Mouse (Mus musculus): ENCODE results near the gene Tfap4. TPM values are rescaled to one million over a fixed set of nuclear protein-coding genes. Genes with fewer than 3 reads are reported as not detected.

Tfap4 gene
- polyA plus RNA-seq, 1 experiment from 2014 or later, result 22.6 TPM

GRCm38 (mm10) chr16:4522879-4523278 lies 36.8 kb downstream of the Tfap4 start:
- Histone ChIP-seq H3K4me2 (no peak overlapping the region), H3K9me3 (no peaks in the 10 kb centered on the region), H3K27me3 (no peaks in the 10 kb centered on the region), H3K9ac (no peak overlapping the region), H3K4me1 (peaks cover 11% of the 10 kb centered on the region; the same call in 1 of the 2 replicates), H3K27ac (no peak overlapping the region), H3K36me3 (replicated peaks) (no peaks in the 10 kb centered on the region), H3K4me3 (replicated peaks) (no peak overlapping the region)
- 65% methylated on average over 8 of the region's 8 CpGs for WGBS
- ATAC-seq (ENCODE audit: low FRiP score), result no peak

GRCm38 (mm10) chr16:4521735-4522530 lies 37.7 kb downstream of the Tfap4 start:
- ATAC-seq (ENCODE audit: low FRiP score), result no peak
- no peaks in the 10 kb centered on the region for H3K9me3 ChIP-seq
- peaks cover 11% of the 10 kb centered on the region; the same call in 1 of the 2 replicates for H3K4me1 ChIP-seq
- H3K4me2 ChIP-seq, result no peak overlapping the region
- 73% methylated on average over 5 of the region's 5 CpGs for WGBS
- H3K36me3 ChIP-seq (replicated peaks), result no peaks in the 10 kb centered on the region
- H3K27me3 ChIP-seq, result no peaks in the 10 kb centered on the region
- no peak overlapping the region for H3K4me3 ChIP-seq (replicated peaks)
- no peak overlapping the region for H3K27ac ChIP-seq
- H3K9ac ChIP-seq, result no peak overlapping the region

GRCm38 (mm10) chr16:4521074-4521667 lies 38.5 kb downstream of the Tfap4 start:
- 81% methylated on average over 4 of the region's 4 CpGs for WGBS
- peaks cover 11% of the 10 kb centered on the region; the same call in 1 of the 2 replicates for H3K4me1 ChIP-seq
- no peaks in the 10 kb centered on the region for H3K27me3 ChIP-seq
- no peak overlapping the region for H3K27ac ChIP-seq
- no peaks in the 10 kb centered on the region for H3K9me3 ChIP-seq
- no peak overlapping the region for H3K4me2 ChIP-seq
- no peak overlapping the region for H3K9ac ChIP-seq
- no peaks in the 10 kb centered on the region for H3K36me3 ChIP-seq (replicated peaks)
- no peak for ATAC-seq (ENCODE audit: low FRiP score)
- H3K4me3 ChIP-seq (replicated peaks), result no peak overlapping the region

GRCm38 (mm10) chr16:4520673-4521072 lies 39.0 kb downstream of the Tfap4 start:
- ATAC-seq (ENCODE audit: low FRiP score), result no peak
- Histone ChIP-seq H3K9me3 (no peaks in the 10 kb centered on the region), H3K27ac (no peak overlapping the region), H3K36me3 (replicated peaks) (no peaks in the 10 kb centered on the region), H3K27me3 (no peaks in the 10 kb centered on the region), H3K4me1 (peaks cover 11% of the 10 kb centered on the region; the same call in 1 of the 2 replicates), H3K4me2 (no peak overlapping the region), H3K4me3 (replicated peaks) (no peak overlapping the region), H3K9ac (no peak overlapping the region)
- WGBS, result 78% methylated on average over 8 of the region's 8 CpGs

- Histone ChIP-seq H3K4me2 (no peak overlapping the region), H3K9me3 (no peaks in the 10 kb centered on the region), H3K4me1 (peaks cover 11% of the 10 kb centered on the region; the same call in 1 of the 2 replicates), H3K9ac (no peak overlapping the region), H3K27ac (no peak overlapping the region), H3K27me3 (no peaks in the 10 kb centered on the region), H3K36me3 (replicated peaks) (no peaks in the 10 kb centered on the region), H3K4me3 (replicated peaks) (no peak overlapping the region)
- 98% methylated on average over 2 of the region's 2 CpGs for WGBS
- no peak for ATAC-seq (ENCODE audit: low FRiP score)
Measured at GRCm38 (mm10) chr16:4519825-4520224, 39.8 kb downstream of the Tfap4 start.

- Histone ChIP-seq H3K4me1 (peaks cover 11% of the 10 kb centered on the region; the same call in 1 of the 2 replicates), H3K4me2 (no peak overlapping the region)
Measured at GRCm38 (mm10) chr16:4519157-4519556, 40.5 kb downstream of the Tfap4 start.

GRCm38 (mm10) chr16:4517906-4518305 lies 41.7 kb downstream of the Tfap4 start:
- Histone ChIP-seq H3K36me3 (replicated peaks) (no peaks in the 10 kb centered on the region), H3K9ac (no peak overlapping the region), H3K27me3 (no peaks in the 10 kb centered on the region), H3K4me1 (peaks cover 9% of the 10 kb centered on the region; the same call in 1 of the 2 replicates), H3K27ac (no peak overlapping the region), H3K4me3 (replicated peaks) (no peak overlapping the region), H3K9me3 (no peaks in the 10 kb centered on the region), H3K4me2 (no peak overlapping the region)
- no peak for ATAC-seq (ENCODE audit: low FRiP score)
- WGBS, result 74% methylated on average over 2 of the region's 2 CpGs

More at GRCm38 (mm10) chr16:4519157-4519556, 40.5 kb downstream of the Tfap4 start:
- 62% methylated on average over 4 of the region's 4 CpGs for WGBS
- ATAC-seq (ENCODE audit: low FRiP score), result no peak
- Histone ChIP-seq H3K36me3 (replicated peaks) (no peaks in the 10 kb centered on the region), H3K27ac (no peak overlapping the region), H3K4me3 (replicated peaks) (no peak overlapping the region), H3K9ac (no peak overlapping the region), H3K9me3 (no peaks in the 10 kb centered on the region), H3K27me3 (no peaks in the 10 kb centered on the region)

GRCm38 (mm10) chr16:4514383-4514782 lies 45.3 kb downstream of the Tfap4 start:
- WGBS, result 86% methylated on average over 3 of the region's 3 CpGs
- Histone ChIP-seq H3K27ac (no peak overlapping the region), H3K27me3 (no peaks in the 10 kb centered on the region), H3K4me1 (peaks cover 3% of the 10 kb centered on the region; the same call in 1 of the 2 replicates), H3K4me2 (no peak overlapping the region), H3K4me3 (replicated peaks) (no peak overlapping the region), H3K36me3 (replicated peaks) (no peaks in the 10 kb centered on the region), H3K9ac (no peak overlapping the region), H3K9me3 (no peaks in the 10 kb centered on the region)
- no peak for ATAC-seq (ENCODE audit: low FRiP score)

- no peak overlapping the region for H3K9ac ChIP-seq
- H3K4me2 ChIP-seq, result no peak overlapping the region
- H3K27me3 ChIP-seq, result no peaks in the 10 kb centered on the region
- 90% methylated on average over 3 of the region's 3 CpGs for WGBS
- H3K4me1 ChIP-seq, result no peaks in the 10 kb centered on the region
- H3K9me3 ChIP-seq, result no peaks in the 10 kb centered on the region
- no peak overlapping the region for H3K4me3 ChIP-seq (replicated peaks)
- no peaks in the 10 kb centered on the region for H3K36me3 ChIP-seq (replicated peaks)
- ATAC-seq (ENCODE audit: low FRiP score), result no peak
- no peak overlapping the region for H3K27ac ChIP-seq
Measured at GRCm38 (mm10) chr16:4512661-4513438, 46.8 kb downstream of the Tfap4 start.

GRCm38 (mm10) chr16:4511371-4511770 lies 48.3 kb downstream of the Tfap4 start:
- Histone ChIP-seq H3K4me1 (no peaks in the 10 kb centered on the region), H3K36me3 (replicated peaks) (no peaks in the 10 kb centered on the region), H3K27ac (no peak overlapping the region), H3K4me2 (no peak overlapping the region), H3K9me3 (no peaks in the 10 kb centered on the region), H3K9ac (no peak overlapping the region), H3K4me3 (replicated peaks) (no peak overlapping the region), H3K27me3 (no peaks in the 10 kb centered on the region)
- WGBS, result 91% methylated on average over 2 of the region's 2 CpGs
- ATAC-seq (ENCODE audit: low FRiP score), result no peak

- 89% methylated on average over 3 of the region's 3 CpGs for WGBS
- no peak overlapping the region for H3K4me2 ChIP-seq
- H3K9ac ChIP-seq, result no peak overlapping the region
- H3K4me3 ChIP-seq (replicated peaks), result no peak overlapping the region
- no peaks in the 10 kb centered on the region for H3K27me3 ChIP-seq
- no peak overlapping the region for H3K27ac ChIP-seq
- no peaks in the 10 kb centered on the region for H3K36me3 ChIP-seq (replicated peaks)
- H3K4me1 ChIP-seq, result no peaks in the 10 kb centered on the region
- H3K9me3 ChIP-seq, result no peaks in the 10 kb centered on the region
- no peak for ATAC-seq (ENCODE audit: low FRiP score)
Measured at GRCm38 (mm10) chr16:4506181-4506580, 53.5 kb downstream of the Tfap4 start.

- no peak overlapping the region for H3K27ac ChIP-seq
- no peaks in the 10 kb centered on the region for H3K4me1 ChIP-seq
- H3K27me3 ChIP-seq, result no peaks in the 10 kb centered on the region
- no peak overlapping the region for H3K4me3 ChIP-seq (replicated peaks)
- no peak overlapping the region for H3K4me2 ChIP-seq
- no peaks in the 10 kb centered on the region for H3K9me3 ChIP-seq
- ATAC-seq (ENCODE audit: low FRiP score), result no peak
- H3K9ac ChIP-seq, result no peak overlapping the region
- no peaks in the 10 kb centered on the region for H3K36me3 ChIP-seq (replicated peaks)
- 95% methylated on average over 1 of the region's 1 CpGs for WGBS
Measured at GRCm38 (mm10) chr16:4503495-4503894, 56.2 kb downstream of the Tfap4 start.
